Mouse (Mus musculus): ENCODE measurements at regions not wholly inside any gene's neighbourhood (a gene's known extent, or its start where the extent isn't known, plus 50 kb on each side); places are given as distances from the start of the nearest gene placed in this dataset.

DNA sequence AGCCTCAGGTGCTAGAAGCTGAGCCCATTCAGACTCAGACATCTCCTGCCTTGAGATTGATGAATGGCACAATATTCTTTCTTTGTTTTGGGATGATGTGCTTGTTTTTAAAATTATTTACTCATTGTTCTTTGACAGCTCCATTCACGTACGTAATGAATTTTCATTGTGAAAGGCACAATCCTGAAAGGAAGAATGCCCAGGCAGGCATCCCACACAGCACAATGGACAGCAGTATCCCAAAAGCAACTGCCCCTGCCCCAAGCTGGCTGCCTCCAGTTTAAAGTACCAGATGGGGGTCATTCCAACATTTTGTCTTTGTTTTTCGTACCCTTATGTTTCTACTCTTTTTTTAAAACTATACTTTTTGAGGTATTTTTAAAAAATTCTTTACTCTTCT lies 210.9 kb upstream of the St8sia2 start:
- no peak for DNase-seq (ENCODE audit: low spot score)

GRCm38 (mm10) chr7:74200661-74201060 lies 187.2 kb upstream of the St8sia2 start:
- DNase-seq (ENCODE audit: low spot score): no peak

DNA sequence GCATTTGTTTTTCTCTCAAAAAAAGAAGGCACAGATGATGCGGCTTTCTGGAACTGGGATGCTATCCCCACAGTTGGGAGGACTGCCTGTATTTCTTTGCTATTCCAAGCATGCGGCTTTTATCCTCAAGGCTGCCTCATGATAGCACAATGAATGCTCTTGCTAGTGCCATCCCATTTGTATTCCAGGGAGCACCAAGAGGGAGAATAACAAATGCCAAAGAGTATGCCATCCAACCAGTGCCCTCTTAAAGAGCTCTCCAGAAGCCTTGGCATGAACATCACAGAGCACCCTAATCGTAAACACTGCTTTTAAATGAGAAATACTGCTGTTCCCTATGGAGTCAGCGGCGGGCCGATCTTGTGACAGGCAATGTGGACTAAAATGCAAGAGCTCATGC lies 185.3 kb upstream of the St8sia2 start:
- no peak for DNase-seq (ENCODE audit: low spot score)

GRCm38 (mm10) chr7:74184661-74185060 lies 171.2 kb upstream of the St8sia2 start:
- DNase-seq (ENCODE audit: low spot score): no peak

- no peak for DNase-seq (ENCODE audit: low spot score)
These were observed 160.7 kb upstream of the St8sia2 start for GRCm38 (mm10) chr7:74174206-74174605.

DNA sequence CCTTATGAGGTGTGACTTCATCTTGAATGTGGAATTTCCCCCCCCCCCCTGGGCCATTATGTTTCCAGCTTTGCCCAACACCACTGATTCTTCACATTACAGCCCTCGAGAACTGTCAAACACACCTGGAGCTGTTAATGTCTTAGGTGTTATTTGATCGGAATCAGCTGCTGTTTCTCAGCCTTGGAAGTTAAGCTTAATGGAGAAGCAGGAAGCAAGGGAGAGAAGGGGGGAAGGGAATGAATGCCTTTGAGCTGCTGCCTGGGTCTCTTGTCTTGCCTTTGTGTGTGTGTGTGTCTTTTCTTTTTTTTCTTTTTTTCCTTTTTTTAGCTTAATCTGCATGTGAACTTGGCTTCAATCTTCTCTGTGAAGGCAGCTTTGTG lies 159.7 kb upstream of the St8sia2 start:
- no peak for DNase-seq (ENCODE audit: low spot score)

- no peak for DNase-seq (ENCODE audit: low spot score)
These were observed 159.2 kb upstream of the St8sia2 start for GRCm38 (mm10) chr7:74172504-74173229.

- DNase-seq (ENCODE audit: low spot score): no peak
These were observed 138.1 kb upstream of the St8sia2 start for GRCm38 (mm10) chr7:74151590-74151989.

DNA sequence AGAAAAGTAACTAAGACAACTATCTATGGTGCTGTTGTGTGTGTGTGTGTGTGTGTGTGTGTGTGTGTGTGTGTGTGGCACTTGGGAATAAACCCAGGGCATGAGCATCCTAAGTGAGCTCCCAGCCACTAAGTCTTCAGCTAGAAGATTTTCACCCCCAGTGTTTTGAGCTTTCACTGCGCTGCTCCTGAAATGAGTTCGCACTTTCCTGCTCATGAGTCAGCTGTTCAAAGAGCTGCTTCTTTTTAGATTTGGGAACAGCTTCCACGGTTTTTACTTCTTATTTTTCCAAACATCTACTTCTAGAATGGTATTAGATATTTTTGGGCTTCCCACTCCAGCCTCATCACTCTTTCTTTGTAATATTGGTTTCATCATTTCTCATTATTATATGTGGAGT lies 129.7 kb upstream of the St8sia2 start:
- DNase-seq (ENCODE audit: low spot score): no peak

GRCm38 (mm10) chr7:74138169-74138568 lies 124.7 kb upstream of the St8sia2 start:
- DNase-seq (ENCODE audit: low spot score): no peak

DNA sequence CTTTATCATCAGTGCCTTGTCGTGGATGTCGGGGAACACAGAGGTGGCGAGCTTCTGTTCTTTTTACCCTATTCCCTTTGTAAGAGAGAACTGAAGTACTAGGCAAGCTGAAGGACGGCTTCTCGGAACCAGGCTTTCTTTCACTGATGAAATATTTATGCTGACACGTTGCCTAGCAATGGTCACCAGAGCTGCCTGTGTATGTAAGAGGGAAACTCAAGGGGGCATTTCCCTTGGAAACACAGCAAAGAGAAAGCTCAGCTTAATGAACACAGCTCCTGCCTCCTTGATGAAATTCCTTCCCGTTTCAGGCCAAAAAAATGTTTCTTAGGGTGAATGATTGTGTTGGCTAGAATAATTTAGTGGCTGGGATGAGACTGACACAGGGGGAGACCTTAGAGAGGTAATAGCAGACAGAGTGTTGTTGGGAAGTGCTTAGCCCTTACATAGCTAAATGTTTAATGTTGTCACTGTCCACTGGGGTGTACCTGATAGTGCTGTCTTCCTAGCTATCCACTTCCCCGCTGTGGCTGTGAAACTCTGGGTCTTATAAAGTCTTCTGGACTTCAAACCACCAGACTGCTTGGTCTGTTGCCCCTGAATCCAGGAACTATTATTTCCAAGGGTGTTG lies 116.8 kb upstream of the St8sia2 start:
- peak; percentile 8 for DNase-seq (ENCODE audit: low spot score)

DNA sequence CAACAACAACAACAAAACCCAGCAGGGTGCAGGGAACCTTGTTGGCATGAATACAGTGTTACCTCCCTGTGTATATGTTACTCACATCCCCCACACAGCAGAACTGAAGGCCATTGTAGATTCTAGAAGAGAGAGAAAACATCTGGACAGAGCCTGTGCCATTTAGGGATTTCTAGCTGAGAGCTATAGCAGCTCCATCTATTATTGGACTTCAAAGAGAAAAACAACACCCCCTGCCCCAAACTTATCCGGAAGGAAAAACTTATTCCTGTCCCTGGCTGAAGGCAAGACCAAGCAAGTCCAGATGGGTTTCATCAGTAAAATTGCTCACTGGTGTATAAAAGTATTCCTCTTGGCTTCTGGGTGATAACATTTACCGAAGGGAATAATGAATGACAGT lies 98.6 kb upstream of the St8sia2 start:
- no peak for DNase-seq (ENCODE audit: low spot score)

DNA sequence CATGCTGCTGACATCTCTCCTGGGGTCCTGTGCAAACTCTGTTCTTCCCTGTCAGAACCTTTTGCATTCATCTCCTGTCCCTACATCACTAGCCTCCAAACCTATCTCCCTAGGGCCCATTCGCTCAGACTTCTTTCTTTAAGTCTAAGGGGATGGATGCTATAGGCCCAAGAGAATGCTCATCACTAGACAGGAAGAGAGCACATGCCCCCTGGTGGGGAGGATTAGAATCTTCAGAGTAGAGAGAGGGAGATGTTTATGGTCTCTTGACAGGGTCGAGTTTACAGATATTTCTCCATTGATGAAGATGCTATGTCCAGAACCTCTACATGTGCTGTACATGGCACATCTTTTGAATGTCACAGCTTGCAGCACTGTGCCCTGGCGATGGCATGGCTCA lies 94.9 kb upstream of the St8sia2 start:
- DNase-seq (ENCODE audit: low spot score): peak; percentile 25

DNA sequence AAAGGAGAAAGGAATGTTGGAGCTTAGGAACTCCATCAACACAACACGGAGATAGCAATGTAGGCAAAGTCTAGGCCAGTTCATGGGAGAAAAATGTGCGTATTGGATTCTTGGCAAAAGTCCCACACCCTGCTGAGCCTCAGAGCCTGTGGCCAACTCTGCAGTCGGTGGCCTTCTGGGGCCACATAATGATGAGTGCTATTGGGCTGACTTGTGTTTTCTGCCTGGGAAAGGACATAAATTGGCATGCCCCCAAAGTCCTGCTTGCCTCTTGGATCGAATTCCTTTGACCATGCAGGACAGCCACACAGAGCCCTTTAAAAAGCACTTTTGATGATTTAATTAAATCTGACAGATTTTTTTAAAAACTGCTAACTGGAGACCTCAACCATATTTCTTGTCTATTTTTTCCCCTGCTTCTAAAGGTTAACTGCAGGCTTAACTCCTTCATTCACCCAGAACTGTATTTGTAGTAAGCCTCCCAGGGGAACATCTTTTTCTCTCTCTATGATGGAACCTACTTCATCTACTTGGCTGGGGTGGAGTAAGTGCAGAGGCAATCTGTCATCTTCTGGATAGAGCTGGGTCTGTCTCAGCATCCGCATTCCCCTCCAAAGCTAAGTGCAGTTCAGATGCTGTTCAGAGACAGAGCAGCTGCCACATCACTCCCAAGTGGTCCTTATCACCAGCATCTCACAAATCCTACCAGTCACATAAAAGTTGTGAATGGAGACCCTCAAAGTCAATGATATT lies 93.9 kb upstream of the St8sia2 start:
- peak; percentile 27 for DNase-seq (ENCODE audit: low spot score)

GRCm38 (mm10) chr7:74091402-74092025 lies 78.0 kb upstream of the St8sia2 start:
- peak; percentile 27 for DNase-seq (ENCODE audit: low spot score)

GRCm38 (mm10) chr7:74080846-74081235 lies 67.4 kb upstream of the St8sia2 start:
- no peak for DNase-seq (ENCODE audit: low spot score)

DNA sequence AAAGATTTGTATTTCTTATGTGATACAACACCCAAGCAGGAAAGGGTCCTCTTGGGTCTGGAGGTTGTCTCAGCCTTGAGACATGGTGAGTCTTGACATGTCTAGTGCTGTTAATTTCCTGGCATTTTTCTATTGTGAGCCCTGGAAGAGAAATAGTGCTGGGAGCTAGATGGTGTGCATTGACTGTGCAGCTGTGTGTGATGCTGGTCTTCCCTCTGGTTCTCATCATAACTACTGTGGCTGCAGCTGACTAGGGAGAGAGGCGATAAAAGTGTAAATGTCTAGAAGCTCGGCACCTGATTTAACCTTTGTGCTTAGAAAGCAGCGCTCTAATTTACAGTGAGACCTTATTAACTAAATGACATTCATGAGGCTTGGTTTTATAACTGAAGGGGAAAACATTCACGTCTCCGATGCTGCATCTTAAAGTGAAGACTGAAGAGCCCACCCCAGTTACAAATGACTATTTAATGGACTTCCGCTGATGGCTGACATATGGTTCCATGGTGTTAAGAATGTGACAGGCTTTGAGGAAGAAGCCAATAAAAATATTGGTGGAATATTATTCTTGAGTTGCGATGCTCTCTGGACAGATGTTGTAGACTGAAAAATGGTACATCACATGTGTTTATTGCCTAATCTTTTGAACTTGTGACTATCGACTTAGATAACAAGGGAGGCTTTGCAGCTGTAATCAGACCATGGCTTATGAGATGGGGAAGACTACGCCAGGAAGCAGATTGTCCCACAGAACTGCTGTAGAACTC lies 66.8 kb upstream of the St8sia2 start:
- DNase-seq (ENCODE audit: low spot score): no peak

DNA sequence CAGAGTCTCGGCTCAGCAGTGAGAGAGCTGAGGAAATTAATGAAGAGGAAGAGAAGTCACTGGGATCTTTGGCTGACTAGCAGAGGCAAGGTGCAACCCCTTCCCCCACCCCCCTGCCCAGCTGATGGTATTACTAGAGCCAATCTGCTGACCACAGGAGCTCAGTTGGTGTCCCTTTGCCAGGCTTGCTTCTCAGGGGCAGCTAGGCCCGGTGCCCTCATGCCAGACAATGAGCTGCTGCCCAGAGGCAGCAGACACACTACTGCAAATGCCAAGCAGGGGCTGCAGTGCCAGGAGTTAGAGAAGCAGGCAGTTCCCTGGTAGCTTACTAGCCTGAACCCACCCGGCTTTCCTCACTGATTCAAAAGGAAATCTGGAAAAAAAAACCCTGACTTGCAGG lies 59.1 kb upstream of the St8sia2 start:
- DNase-seq (ENCODE audit: low spot score): no peak

DNA sequence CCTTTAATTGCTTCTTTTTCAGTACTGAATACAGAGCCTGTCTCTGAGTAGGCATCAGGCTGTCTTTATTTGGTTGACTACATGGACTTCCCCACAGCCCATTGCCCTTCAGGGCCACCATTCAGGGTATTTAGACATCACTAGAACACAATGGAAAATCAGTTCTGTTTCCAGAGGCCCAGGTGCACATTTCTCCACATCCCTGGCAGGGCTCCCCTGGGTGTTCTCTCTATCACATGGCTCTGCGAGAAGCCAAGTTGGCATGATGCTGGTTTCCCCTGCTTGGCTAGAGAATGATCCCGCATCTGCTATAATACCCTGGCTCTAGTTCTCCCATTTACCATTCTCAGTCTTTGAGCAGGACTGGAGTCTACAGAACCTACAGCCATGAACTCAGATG lies 57.3 kb upstream of the St8sia2 start:
- no peak for DNase-seq (ENCODE audit: low spot score)

DNA sequence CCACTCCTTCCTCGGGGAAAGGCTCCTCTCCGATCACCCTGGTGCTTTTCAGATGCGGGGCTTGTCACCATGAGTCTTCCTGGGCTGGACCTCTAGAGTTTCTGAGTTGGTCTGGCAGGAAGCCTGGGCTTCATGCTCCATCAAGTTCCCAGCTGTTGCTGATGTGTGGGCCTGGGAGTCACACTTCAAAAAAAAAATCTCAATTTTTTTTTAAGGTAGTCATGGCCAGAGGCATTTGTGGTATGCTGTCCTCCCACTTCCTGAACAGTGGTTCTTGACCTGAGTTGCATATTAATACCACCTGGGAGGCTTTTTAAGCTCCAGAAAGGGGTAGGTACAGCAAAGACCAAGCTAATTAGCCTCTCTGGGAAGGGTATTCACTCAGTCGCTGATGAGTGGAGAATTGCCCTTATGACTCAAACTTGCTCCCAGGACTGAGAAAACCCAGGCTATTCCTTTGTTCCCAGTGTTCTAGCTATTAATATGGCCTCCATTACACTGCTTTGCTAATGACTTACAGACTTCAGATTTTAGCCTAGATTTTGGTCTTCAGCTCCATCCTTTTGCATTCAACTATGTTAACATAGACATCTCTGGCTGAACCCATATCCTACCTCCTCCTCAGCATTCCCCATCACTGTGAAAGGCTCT lies 52.1 kb upstream of the St8sia2 start:
- no peak for DNase-seq (ENCODE audit: low spot score)

Measured in layer of hippocampus, adult 11-12 months (tissue).